8 mouse cellular contexts compared by ENCODE assay signal in genomic region chr17:83351601-83352413, GRCm38 (mm10). TPM values are rescaled to one million over a fixed set of nuclear protein-coding genes. Genes with fewer than 3 reads are reported as not detected.
DNase-seq lines count a peak whose midpoint lies in the region; ATAC-seq and TF ChIP-seq lines count a peak whose summit lies in the region.

No protein-coding gene starts in this region.

- H3K27me3 ChIP-seq in testis, adult 2 months (ENCODE audit: control insufficient read depth, insufficient read depth, low read length) = no peaks in the 10 kb centered on the region
- no peaks in the 10 kb centered on the region for H3K27me3 ChIP-seq in heart, embryonic 12.5 days (replicated peaks)
- peaks cover 11% of the 10 kb centered on the region for H3K27me3 ChIP-seq in liver, embryonic 12.5 days (replicated peaks)

- TF ChIP-seq CTCF in testis, adult 2 months (IDR thresholded peaks at IDR 0.05; ENCODE audit: control insufficient read depth, insufficient read depth, insufficient replicate concordance, low read depth, low read length) = no peak
- no peak for TF ChIP-seq CTCF in olfactory bulb, adult 2 months (IDR thresholded peaks at IDR 0.05; ENCODE audit: insufficient read depth, low read depth, low read length)

- no peak for TF ChIP-seq POLR2A in testis, adult 2 months (IDR thresholded peaks at IDR 0.05; ENCODE audit: control insufficient read depth, low read depth, low read length)
- TF ChIP-seq POLR2A in olfactory bulb, adult 2 months (IDR thresholded peaks at IDR 0.05; ENCODE audit: insufficient read depth, low read depth, low read length) = no peak

- H3K27ac ChIP-seq in testis, adult 2 months (ENCODE audit: control insufficient read depth, insufficient read depth, low read depth, low read length) = no peak overlapping the region; the same call in 1 of the 2 replicates
- H3K27ac ChIP-seq in heart, embryonic 12.5 days (ENCODE audit: poor library complexity, severe bottlenecking) = peak overlapping the region; percentile 95
- peak overlapping the region; percentile 78; the same call in 1 of the 2 replicates for H3K27ac ChIP-seq in liver, embryonic 12.5 days
- H3K27ac ChIP-seq in olfactory bulb, adult 2 months (ENCODE audit: insufficient read depth, low read depth, low read length) = no peak overlapping the region

- no peaks in the 10 kb centered on the region for H3K36me3 ChIP-seq in testis, adult 2 months (ENCODE audit: control insufficient read depth, insufficient read depth, low read length)
- no peaks in the 10 kb centered on the region for H3K36me3 ChIP-seq in heart, embryonic 12.5 days
- H3K36me3 ChIP-seq in liver, embryonic 12.5 days = no peaks in the 10 kb centered on the region

- no peak; the same call in 1 of the 2 replicates for ATAC-seq in heart, embryonic 12.5 days (ENCODE audit: insufficient number of reproducible peaks, low FRiP score)
- ATAC-seq in liver, embryonic 12.5 days = no peak
- no peak for ATAC-seq in frontal cortex, adult (ENCODE audit: low TSS enrichment)

- 6% methylated on average over 13 of the region's 13 CpGs for WGBS in heart, embryonic 12.5 days
- WGBS in liver, embryonic 12.5 days (ENCODE audit: insufficient replicate concordance) = 6% methylated on average over 13 of the region's 13 CpGs
- WGBS in olfactory bulb, adult 2 months = 8% methylated on average over 13 of the region's 13 CpGs

- no peaks in the 10 kb centered on the region for H3K9me3 ChIP-seq in heart, embryonic 12.5 days (replicated peaks)
- H3K9me3 ChIP-seq in liver, embryonic 12.5 days (replicated peaks) = no peaks in the 10 kb centered on the region

- peak overlapping the region; percentile 98 for H3K9ac ChIP-seq in heart, embryonic 12.5 days
- H3K9ac ChIP-seq in liver, embryonic 12.5 days = peak overlapping the region; percentile 91

- peak overlapping the region; percentile 75 for H3K4me2 ChIP-seq in heart, embryonic 12.5 days
- peak overlapping the region; percentile 98 for H3K4me2 ChIP-seq in liver, embryonic 12.5 days

- H3K4me3 ChIP-seq in testis, adult 2 months (ENCODE audit: control insufficient read depth, low read depth, low read length) = peak overlapping the region; percentile 91
- peak overlapping the region; percentile 96 for H3K4me3 ChIP-seq in heart, embryonic 12.5 days
- peak overlapping the region; percentile 89 for H3K4me3 ChIP-seq in liver, embryonic 12.5 days
- H3K4me3 ChIP-seq in olfactory bulb, adult 2 months (ENCODE audit: insufficient read depth, low read depth, low read length) = peak overlapping the region; percentile 77

- DNase-seq in adrenal gland, postnatal 10 days = peak; percentile 16
- DNase-seq in adrenal gland, adult 18-20 months (ENCODE audit: low spot score in 2 of 2) = no peak
- no peak for DNase-seq in testis, postnatal 10 days (ENCODE audit: low spot score)

- H3K4me1 ChIP-seq in testis, adult 2 months (ENCODE audit: control insufficient read depth, insufficient read depth, low read length) = no peaks in the 10 kb centered on the region; the same call in 1 of the 2 replicates
- peaks cover 20% of the 10 kb centered on the region for H3K4me1 ChIP-seq in heart, embryonic 12.5 days (replicated peaks)
- H3K4me1 ChIP-seq in liver, embryonic 12.5 days = peaks cover 47% of the 10 kb centered on the region
- no peaks in the 10 kb centered on the region for H3K4me1 ChIP-seq in olfactory bulb, adult 2 months (ENCODE audit: control insufficient read depth, insufficient read depth, low read length)

RNA-seq across cellular contexts. Expression of gene Eml4, which starts 1.1 kb away (rescaled TPM):
- total RNA-seq in adrenal gland, postnatal 10 days (2021) = 10 to 100 TPM; 19.9 to 21.8 TPM
- total RNA-seq in adrenal gland, adult 18-20 months (2021) = 10 to 100 TPM; 11.7 to 18.7 TPM
- 11.6 and 12.3 TPM in 2 replicates for polyA plus RNA-seq in testis, adult 2 months (2012; rRNA removed)
- polyA plus RNA-seq in heart, embryonic 12.5 days (2016; fragmentation: Nextera tagmentation; extraction: Ambion mirVana) = 27.6 and 32.4 TPM in 2 replicates
- 13.5 and 15.1 TPM in 2 replicates for polyA plus RNA-seq in liver, embryonic 12.5 days (2016; fragmentation: Nextera tagmentation; extraction: Ambion mirVana)
- polyA plus RNA-seq in olfactory bulb, adult 2 months (2012; ENCODE audit: insufficient read depth, insufficient read length, low replicate concordance, missing spikeins) = not detected in 2 replicates

Comparison
In these comparisons a context has a peak if more than half of its experiments do, and no peak if none do; other contexts are left out.
1. H3K27ac ChIP-seq: peak in heart, embryonic 12.5 days (single experiment) and liver, embryonic 12.5 days (single experiment); none in testis, adult 2 months (single experiment) and olfactory bulb, adult 2 months (single experiment).
2. Peak in every context shown above with its lines, with median percentiles within 50 percentile points of each other: H3K4me3 ChIP-seq.